Mouse (Mus musculus) liver, embryonic 16.5 days (tissue): ENCODE results near the gene Arhgef15. TPM values are rescaled to one million over a fixed set of nuclear protein-coding genes. Genes with fewer than 3 reads are reported as not detected.

Experiments used
- ATAC-seq: fragments of 200-750 bp; cut with Nextera tagmentation; 2 replicates; pipeline ENCODE4 v1.8.0; 2017; ENCODE audit warnings: low read depth, mild to moderate bottlenecking, moderate number of reproducible peaks, moderate library complexity
- H3K27ac ChIP-seq: fragments of 300-500 bp; sonication (generic); 2 replicates; pipeline ENCODE4 v1.5.1; 2014; ENCODE audit warnings: mild to moderate bottlenecking, low read length
- H3K27me3 ChIP-seq: fragments of 300-500 bp; sonication (generic); 2 replicates; pipeline ENCODE4 v1.6.1; 2014; ENCODE audit warnings: low read depth, low read length, mixed read lengths; ENCODE audit not compliant: control insufficient read depth, insufficient read depth
- H3K36me3 ChIP-seq: fragments of 300-500 bp; sonication (generic); 2 replicates; pipeline ENCODE4 v1.6.1; 2014; ENCODE audit warnings: mild to moderate bottlenecking; ENCODE audit not compliant: control insufficient read depth, insufficient read depth
- H3K4me1 ChIP-seq: fragments of 300-500 bp; sonication (generic); 2 replicates; pipeline ENCODE4 v1.6.1; 2014; ENCODE audit warnings: low read depth, low read length, mixed read lengths; ENCODE audit not compliant: control insufficient read depth
- H3K4me2 ChIP-seq: fragments of 300-500 bp; sonication (generic); 2 replicates; pipeline ENCODE4 v1.6.1; 2014; ENCODE audit warnings: low read depth, low read length, mixed read lengths
- H3K4me3 ChIP-seq: fragments of 300-500 bp; sonication (generic); 2 replicates; pipeline ENCODE4 v1.5.1; 2014; ENCODE audit warnings: low read depth, mild to moderate bottlenecking, low read length
- H3K9ac ChIP-seq: fragments of 300-500 bp; sonication (generic); 2 replicates; pipeline ENCODE4 v1.6.1; 2014; ENCODE audit warnings: low read depth, low read length
- H3K9me3 ChIP-seq: fragments of 300-500 bp; sonication (generic); replicated peaks from 2 replicates; pipeline ENCODE4 v1.6.1; 2016; ENCODE audit warnings: low read length; ENCODE audit not compliant: control insufficient read depth
- WGBS: fragments of 180-500 bp; shearing (Covaris S2); extraction: QIAGEN DNeasy Blood & Tissue Kit; methylation state at CpG from one replicate; pipeline ENCODE4 v1.1.7; 2014; ENCODE audit not compliant: insufficient replicate concordance; 5-methylcytosine and 5-hydroxymethylcytosine counted together
- polyA plus RNA-seq: library from polyadenylated mRNA; unstranded; fragments of >200 nt; fragmentation: Nextera tagmentation; extraction: Ambion mirVana; gene quantifications from 2 replicates; pipeline ENCODE4 v1.2.1, GENCODE M21; 2015

Arhgef15 gene
- polyA plus RNA-seq, 1 experiment from 2014 or later: 2.0 TPM

- Histone ChIP-seq H3K4me1 (no peaks in the 10 kb centered on the region), H3K4me3 (no peak overlapping the region), H3K27ac (no peak overlapping the region), H3K9ac (no peak overlapping the region), H3K27me3 (no peaks in the 10 kb centered on the region), H3K9me3 (no peaks in the 10 kb centered on the region), H3K4me2 (no peak overlapping the region), H3K36me3 (no peaks in the 10 kb centered on the region)
- ATAC-seq: no peak
- 53% methylated on average over 3 of the region's 3 CpGs for WGBS
Measured at GRCm38 (mm10) chr11:68923191-68923590, 34.1 kb downstream of the Arhgef15 start.

GRCm38 (mm10) chr11:68914566-68914965 lies 42.7 kb downstream of the Arhgef15 start:
- H3K4me3 ChIP-seq: no peak overlapping the region
- H3K4me2 ChIP-seq: no peak overlapping the region
- H3K27me3 ChIP-seq: peaks cover 10% of the 10 kb centered on the region
- no peak overlapping the region for H3K9ac ChIP-seq
- 60% methylated on average over 4 of the region's 4 CpGs for WGBS
- H3K36me3 ChIP-seq: no peaks in the 10 kb centered on the region
- no peak for ATAC-seq
- H3K27ac ChIP-seq: no peak overlapping the region
- no peaks in the 10 kb centered on the region for H3K4me1 ChIP-seq
- no peaks in the 10 kb centered on the region for H3K9me3 ChIP-seq

- WGBS: 15% methylated on average over 14 of the region's 14 CpGs
- H3K36me3 ChIP-seq: no peaks in the 10 kb centered on the region
- no peaks in the 10 kb centered on the region for H3K4me1 ChIP-seq
- no peak overlapping the region for H3K9ac ChIP-seq
- ATAC-seq: no peak
- H3K27ac ChIP-seq: no peak overlapping the region
- no peaks in the 10 kb centered on the region for H3K9me3 ChIP-seq
- H3K4me2 ChIP-seq: no peak overlapping the region
- H3K4me3 ChIP-seq: no peak overlapping the region
- peaks cover 10% of the 10 kb centered on the region for H3K27me3 ChIP-seq
Measured at GRCm38 (mm10) chr11:68911531-68912177, 45.6 kb downstream of the Arhgef15 start.

- H3K9me3 ChIP-seq: no peaks in the 10 kb centered on the region
- H3K4me3 ChIP-seq: no peak overlapping the region
- no peak overlapping the region for H3K4me2 ChIP-seq
- peaks cover 10% of the 10 kb centered on the region for H3K27me3 ChIP-seq
- 55% methylated on average over 7 of the region's 7 CpGs for WGBS
- no peak overlapping the region for H3K9ac ChIP-seq
- no peaks in the 10 kb centered on the region for H3K4me1 ChIP-seq
- H3K36me3 ChIP-seq: peaks cover 22% of the 10 kb centered on the region
- no peak for ATAC-seq
- H3K27ac ChIP-seq: no peak overlapping the region
Measured at GRCm38 (mm10) chr11:68908846-68909503, 48.3 kb downstream of the Arhgef15 start.

- WGBS: 69% methylated on average over 3 of the region's 3 CpGs
Measured at GRCm38 (mm10) chr11:68907251-68907650, 50.0 kb downstream of the Arhgef15 start.

GRCm38 (mm10) chr11:68906461-68906790 lies 50.9 kb downstream of the Arhgef15 start:
- peaks cover 3% of the 10 kb centered on the region; the same call in 1 of the 2 replicates for H3K27me3 ChIP-seq
- H3K9ac ChIP-seq: no peak overlapping the region
- no peak overlapping the region for H3K4me3 ChIP-seq
- no peak overlapping the region for H3K27ac ChIP-seq
- no peak for ATAC-seq
- H3K9me3 ChIP-seq: no peaks in the 10 kb centered on the region
- H3K4me1 ChIP-seq: peaks cover 8% of the 10 kb centered on the region
- no peak overlapping the region for H3K4me2 ChIP-seq
- WGBS: 60% methylated on average over 4 of the region's 4 CpGs
- H3K36me3 ChIP-seq: peaks cover 35% of the 10 kb centered on the region

More at GRCm38 (mm10) chr11:68907251-68907650, 50.0 kb downstream of the Arhgef15 start:
- H3K9me3 ChIP-seq: no peaks in the 10 kb centered on the region
- H3K27me3 ChIP-seq: peaks cover 9% of the 10 kb centered on the region
- peaks cover 35% of the 10 kb centered on the region for H3K36me3 ChIP-seq
- H3K27ac ChIP-seq: no peak overlapping the region
- H3K4me3 ChIP-seq: no peak overlapping the region
- no peak overlapping the region for H3K4me2 ChIP-seq
- no peak for ATAC-seq
- no peak overlapping the region for H3K9ac ChIP-seq
- peaks cover 8% of the 10 kb centered on the region for H3K4me1 ChIP-seq

GRCm38 (mm10) chr11:68905665-68906460 lies 51.4 kb downstream of the Arhgef15 start:
- no peaks in the 10 kb centered on the region for H3K9me3 ChIP-seq
- no peak overlapping the region for H3K9ac ChIP-seq
- H3K27ac ChIP-seq: no peak overlapping the region
- ATAC-seq: no peak
- H3K4me3 ChIP-seq: no peak overlapping the region
- H3K27me3 ChIP-seq: no peaks in the 10 kb centered on the region
- WGBS: 79% methylated on average over 9 of the region's 9 CpGs
- peaks cover 12% of the 10 kb centered on the region for H3K4me1 ChIP-seq
- no peak overlapping the region for H3K4me2 ChIP-seq
- H3K36me3 ChIP-seq: peaks cover 35% of the 10 kb centered on the region

GRCm38 (mm10) chr11:68905138-68905531 lies 52.1 kb downstream of the Arhgef15 start:
- H3K36me3 ChIP-seq: peaks cover 35% of the 10 kb centered on the region
- peaks cover 14% of the 10 kb centered on the region for H3K4me1 ChIP-seq
- no peaks in the 10 kb centered on the region for H3K9me3 ChIP-seq
- H3K9ac ChIP-seq: no peak overlapping the region
- no peak overlapping the region for H3K4me3 ChIP-seq
- no peak overlapping the region for H3K27ac ChIP-seq
- H3K4me2 ChIP-seq: no peak overlapping the region
- 83% methylated on average over 3 of the region's 3 CpGs for WGBS
- H3K27me3 ChIP-seq: no peaks in the 10 kb centered on the region
- no peak for ATAC-seq
